Mouse (Mus musculus) cerebellum, adult 18-20 months (tissue): Measurements from ENCODE around the gene Mob3a.

Experiments used
- DNase-seq, 2 experiments: peaks; one replicate each; pipeline ENCODE4 v3.0.0; 2021

Mob3a gene

DNA sequence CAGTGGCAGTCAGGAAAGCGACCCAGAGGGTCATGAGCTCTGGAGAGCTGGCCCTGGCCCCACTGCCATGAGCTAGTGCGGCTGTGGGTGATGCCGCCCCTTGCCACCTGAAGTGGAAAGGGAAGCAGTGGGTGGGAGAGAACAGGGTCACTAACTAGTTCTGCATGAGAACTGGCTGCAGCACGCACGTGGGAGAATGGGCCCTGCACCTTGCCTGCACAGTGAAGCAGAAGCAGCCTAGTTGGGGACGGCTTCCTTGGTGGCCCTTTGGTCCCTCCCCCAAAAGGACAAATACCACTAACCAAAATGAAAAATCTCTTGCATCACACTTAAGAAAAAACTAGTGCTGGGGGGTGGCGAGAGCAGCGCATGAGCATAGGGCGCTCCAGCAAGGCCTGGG lies 3.2 kb downstream of the Mob3a start:
- no peak for DNase-seq

DNA sequence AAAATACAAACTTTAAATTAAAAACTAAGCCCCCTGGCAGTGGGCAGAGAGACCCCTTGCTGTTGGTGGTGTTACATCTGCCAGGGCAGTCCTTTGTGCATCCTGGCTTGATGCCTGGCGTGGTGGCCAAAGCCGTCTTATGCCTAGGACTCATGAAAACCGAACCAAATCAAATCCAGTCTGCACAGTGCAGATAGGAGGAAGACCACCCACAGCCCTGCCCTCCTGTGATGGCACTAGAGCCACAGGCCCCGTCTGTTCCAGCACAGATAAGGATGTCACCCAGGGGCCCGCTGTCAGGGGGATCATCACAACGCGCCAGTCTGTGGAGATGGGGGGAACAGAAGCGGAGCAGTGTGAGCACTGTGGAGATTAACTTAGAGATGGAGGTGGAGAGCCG lies 4.0 kb downstream of the Mob3a start:
- no peak for DNase-seq

DNA sequence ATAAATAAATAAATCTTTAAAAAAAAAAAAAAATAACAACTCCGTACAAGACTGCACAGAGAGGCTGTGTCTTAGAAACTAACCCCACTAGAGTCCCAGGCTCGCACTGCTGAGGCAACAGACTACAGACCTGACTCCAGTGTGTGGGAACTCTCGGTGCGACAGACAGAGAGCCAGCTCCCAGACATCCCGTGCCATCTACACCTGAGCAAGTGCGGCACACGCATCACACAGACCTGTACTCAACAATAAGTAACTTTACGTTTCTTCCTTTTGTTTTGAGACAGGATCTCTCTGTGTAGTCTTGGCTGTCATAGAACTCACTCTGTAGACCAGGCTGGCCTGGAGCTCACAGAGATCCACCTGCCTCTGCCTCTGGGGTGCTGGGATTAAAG lies 4.4 kb downstream of the Mob3a start:
- no peak for DNase-seq

DNA sequence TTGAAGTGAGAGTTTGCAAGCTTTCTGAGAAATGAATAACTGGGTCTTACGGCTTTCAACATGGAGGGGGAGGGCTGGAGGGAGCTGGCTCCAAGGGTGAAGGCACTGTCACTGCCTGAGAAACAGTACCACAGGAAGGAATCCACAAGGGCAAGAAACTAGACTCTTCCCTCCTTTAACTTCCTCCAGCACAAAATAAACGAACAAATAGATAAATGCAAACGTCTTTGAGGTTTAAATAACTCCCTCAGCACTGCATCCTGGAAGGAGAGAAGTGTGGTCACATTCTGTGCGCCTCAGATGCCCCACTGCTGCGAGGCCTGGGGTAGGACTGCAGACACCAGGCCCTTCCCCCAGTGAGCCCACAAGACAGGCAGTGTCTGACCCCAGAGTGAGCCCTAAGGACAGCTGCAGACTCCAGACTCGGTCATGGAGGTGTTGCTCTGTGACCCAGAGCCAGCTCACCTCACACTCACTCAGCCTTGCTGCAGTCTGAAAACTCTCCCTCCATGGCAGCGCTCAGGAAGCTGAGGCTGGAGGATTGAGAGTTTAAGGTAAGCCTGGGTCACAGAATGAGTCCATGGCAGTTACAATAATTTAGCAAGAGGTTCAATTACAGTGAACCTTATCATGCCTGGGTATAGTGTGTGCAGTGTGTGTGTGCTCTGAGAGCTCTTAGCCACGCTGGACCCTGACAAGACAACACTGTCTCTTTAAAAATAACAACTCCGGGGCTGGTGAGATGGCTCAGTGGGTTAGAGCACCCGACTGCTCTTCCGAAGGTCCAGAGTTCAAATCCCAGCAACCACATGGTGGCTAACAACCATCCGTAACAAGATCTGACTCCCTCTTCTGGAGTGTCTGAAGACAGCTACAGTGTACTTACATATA lies 5.0 kb downstream of the Mob3a start:
- DNase-seq, result no peak

DNA sequence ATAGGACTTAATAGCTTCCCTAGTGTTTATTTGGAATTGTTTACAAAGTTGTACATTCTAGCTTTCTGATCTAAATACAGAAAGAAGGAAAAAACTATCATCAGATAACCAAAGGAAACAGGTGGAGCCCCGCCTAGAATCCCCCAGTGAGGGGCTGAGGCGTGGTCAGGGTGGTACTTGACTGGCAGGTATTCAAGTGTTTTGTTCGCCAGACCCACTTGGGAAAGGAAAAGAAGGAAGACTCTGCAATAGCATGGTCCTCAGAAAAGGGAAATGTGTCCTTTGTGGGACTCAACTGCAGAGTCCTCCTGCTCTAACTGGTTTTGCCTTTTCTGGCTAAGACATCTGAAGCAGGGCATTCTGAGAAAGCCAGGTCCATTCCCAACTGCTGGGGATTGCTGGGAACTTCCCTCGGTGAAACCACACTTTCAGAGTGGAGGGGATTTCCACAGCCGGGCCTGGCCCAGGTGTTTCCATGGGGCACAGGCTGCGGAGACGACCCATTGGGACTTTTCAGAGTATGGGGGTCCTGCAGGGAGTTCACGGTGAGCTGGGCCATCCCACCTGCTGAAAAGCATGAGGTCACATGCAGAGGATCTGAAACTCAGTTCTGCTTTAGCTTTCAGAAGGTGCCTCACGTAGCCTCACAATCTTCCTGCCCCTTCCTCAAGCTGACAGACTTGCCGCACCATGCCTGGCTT lies 5.8 kb downstream of the Mob3a start:
- DNase-seq, result no peak

DNA sequence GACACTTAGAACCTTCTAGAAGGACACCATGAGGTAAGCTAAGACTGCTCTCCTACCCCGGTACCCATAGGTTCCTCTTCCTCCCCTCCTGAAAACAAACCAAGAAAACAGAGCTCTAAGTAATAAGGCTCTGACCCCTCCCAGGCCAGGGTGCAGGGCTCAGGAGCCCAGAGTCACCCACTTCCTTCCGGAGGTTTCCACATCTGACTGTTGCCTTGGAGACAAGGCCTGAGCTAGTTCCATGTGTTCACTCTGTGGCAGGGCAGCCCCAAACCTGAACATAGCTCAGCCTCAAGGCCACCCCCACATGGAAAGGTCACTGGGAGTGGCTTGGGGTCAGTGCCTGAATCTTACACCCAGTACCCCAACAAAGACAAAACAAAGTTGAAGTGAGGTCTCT lies 6.6 kb downstream of the Mob3a start:
- no peak for DNase-seq

DNA sequence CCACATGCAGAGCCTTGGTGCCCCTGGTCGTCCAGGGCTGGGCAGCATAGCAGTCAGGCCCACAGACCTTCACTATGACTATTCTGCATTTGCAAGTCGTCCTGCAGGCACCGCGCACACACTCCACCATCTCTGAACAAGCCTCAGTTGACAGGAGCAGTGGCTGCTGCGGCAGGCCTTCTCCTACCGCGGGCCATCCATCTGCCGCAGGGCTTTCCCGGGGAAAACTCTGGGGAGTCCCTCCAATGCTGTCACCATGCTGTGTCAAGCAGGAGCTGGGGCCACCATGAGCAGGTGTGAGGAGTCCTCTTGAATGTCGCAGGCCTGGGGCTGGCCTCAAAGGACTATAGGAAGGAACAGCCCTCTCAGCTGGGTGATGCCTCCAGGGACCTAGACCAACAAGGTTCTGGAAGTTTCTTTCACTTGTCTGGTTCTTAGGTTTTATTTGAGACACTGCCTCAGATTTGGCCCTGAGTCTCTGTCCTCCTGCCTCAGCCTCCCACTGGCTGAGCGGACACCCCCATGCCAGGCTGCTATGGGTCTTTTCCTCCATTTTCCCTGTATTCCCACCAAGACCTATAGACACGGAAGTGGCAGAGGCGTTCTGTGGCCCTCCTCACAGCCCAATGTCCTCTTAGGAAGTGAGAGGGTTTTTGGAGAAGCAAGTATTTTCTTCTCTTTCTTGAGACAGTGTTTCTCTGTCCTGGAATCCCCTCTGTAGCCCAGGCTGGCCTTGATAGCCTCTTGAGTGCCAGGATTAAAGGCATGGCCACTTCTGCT lies 7.4 kb downstream of the Mob3a start:
- no peak for DNase-seq

DNA sequence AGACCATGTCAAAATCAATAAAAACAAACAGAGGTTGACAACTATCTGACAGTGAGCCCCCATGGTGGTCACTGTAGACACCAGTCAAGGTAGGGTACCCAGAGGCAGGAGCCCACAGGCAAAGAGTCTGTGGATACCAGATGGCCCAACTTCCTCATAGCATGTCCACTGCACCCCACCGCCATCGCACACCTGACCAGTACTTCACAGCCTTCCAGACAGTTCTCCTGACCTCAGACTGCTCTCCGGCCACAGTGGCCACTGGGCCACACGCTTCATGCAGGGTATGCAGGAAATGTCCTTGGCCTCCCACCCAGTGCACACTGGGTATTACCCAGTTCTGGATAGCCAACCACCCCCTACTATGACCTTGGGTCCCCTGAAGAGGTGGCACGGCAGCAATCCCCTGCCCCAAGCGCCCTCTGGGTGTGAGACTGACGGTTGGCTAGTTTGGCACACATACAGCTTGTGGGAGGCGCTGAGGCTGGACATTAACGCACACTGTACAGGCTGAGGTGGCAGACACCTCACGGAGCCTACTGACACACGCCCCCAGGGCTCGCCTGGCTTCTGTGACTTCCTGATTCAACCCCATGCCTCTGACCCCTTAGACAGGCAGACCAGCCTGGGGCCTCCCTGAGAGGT lies 8.3 kb downstream of the Mob3a start:
- no peak for DNase-seq

DNA sequence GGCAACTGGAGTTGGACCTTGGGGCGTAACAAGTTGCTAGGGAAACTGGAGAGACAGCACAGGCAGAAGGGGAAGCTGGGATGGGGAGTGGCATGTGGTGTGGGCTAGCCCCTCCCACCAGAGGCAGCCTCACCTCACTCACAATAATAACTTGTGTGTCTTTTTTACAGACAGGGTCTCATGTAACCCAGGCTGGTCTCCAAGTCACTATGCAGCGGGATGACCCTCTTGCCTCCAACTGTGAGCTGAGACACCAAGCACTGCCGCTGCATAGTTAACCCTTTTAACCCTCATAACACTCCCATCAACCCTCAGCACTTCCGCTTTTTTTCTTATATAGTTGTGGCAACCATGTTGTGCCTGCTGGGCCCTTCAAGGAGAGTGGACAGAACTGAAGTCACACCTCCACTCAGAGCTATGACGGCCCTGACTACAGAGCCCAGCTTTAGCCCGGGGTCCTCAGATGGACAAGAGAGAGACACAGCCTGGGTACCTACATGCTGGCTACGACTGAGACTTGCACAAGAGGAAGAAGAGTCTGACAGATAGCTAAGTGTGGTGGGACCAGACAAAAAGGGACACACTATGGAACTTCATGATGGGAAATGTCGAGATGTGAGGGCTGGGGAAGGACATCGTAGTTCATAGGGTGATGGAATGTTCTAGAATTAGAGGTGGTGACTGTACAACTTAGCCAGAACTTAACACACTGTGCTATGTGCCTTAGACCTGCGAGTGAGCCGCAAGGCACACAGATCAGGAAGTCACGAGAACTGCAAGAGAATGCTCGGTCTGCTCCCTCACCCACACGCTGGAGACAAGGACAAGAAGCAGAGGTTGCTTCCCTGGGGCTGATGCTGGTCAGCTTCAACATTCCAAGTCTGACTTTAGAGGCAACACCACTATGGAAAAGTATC lies 9.3 kb downstream of the Mob3a start:
- no peak for DNase-seq

DNA sequence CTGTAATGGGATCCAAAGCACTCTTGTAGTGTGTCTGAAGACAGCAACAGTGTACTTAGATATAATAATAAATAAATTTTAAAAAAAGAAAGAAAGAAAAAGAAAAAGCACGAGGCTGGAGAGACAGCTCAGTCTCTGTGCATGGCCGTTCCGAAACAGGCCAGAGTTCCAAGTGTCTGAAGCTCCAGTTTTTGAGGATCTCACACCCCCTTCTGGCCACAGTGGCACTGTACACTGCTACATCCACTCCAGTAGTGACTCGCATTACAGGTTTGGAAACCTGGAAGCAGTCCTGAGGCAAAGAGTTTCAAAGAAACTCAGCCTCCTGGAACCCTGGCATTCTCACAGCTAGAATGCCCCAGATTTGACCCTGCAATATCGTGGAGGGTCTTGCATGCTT lies 13.9 kb downstream of the Mob3a start:
- DNase-seq, result peak; percentile 78 to 82

DNA sequence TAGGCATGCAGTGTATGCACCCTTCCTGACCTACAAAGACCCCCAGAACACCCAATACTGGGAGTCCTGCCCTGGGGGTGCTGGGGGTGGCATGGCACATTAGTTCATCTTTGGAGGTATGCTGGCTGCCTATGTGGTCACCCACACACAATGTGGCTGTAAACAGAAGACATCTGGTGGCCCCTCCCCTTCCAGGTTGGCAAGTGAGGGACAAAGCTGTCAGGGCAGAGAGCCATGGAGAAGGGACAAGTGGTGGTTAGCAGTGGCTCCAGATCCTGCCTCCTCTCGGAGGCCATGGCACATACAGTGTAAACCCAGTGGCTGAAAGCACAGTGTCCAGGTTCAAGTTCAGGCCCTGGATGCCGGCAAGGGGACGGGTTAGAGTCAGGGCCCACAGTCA lies 15.2 kb downstream of the Mob3a start:
- DNase-seq, result no peak

DNA sequence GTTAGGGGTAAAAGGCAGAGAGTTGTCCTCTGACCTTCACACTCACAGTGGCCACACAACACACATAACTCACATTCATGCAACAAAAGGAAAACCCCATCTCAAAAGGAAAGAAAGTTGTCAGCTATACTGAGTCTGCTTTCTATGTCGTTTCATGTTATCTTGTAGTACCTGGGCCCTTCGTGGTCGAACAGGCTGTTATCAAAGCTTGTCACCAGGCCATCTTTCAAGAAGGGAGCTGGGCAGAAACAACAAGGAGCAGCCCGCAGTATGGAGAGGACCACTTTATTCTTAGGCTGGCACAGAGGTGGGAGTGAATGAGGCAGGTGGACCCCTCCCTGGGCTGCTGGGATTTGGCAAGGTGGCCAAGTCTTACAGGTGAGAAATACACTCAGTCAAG lies 16.8 kb downstream of the Mob3a start:
- DNase-seq, result no peak

DNA sequence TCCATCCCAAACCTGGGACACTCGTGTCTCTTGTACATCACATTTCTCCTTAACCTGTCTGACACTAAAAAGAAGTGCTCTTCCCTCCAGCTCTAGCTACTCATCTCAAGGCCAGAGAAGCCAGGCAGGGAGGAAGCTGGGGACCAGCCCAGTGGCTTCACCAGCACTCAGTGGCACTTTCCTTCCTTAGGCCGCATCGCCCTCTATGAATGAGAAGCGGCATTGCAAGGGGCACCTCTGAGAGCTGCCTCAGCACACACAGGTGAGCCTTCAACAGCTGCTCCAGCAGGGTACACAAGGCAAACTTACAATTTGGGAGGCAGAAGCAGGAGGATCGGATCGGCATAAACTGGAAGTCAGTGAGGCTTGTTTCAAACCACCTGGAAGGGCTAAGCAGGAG lies 17.6 kb downstream of the Mob3a start:
- DNase-seq, result peak; percentile 64 to 69

DNA sequence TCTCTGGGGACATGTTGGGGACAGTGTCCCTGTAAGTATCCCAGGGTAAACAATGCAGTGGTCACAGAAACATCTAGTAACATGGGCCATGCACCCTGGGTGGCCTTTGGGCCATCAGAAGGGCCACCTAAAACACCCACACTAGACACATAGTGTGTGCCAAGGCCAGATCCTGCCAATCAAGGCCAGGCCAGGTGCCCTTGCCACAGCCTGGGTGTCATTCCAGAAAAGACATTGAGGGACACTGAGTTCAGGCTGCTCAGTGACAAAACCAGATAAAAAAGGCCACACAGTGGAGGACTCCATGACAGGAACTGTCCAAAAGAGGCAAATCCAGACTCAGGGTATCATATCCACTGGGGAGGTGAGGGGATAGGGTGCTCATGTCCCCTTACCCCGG lies 18.1 kb downstream of the Mob3a start:
- DNase-seq, result no peak

DNA sequence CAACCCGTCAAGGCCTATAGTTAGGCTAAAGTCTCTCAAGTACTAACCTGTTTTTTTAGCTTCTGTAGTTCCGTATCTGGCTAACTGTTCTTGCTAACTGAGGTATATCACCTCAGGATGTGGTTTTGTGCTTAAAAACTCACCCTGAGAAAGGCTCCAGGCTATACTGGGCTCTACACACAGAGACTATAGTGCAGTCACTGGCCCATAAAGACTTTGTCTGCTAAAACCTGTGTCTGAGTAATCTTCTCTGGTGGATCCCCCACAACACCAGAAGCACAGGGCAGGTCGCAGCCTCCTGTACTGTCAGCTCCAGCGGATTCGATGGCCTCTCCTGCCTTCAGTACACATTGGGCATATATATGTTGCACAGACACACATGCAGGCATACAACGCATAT lies 19.8 kb downstream of the Mob3a start:
- no peak for DNase-seq

DNA sequence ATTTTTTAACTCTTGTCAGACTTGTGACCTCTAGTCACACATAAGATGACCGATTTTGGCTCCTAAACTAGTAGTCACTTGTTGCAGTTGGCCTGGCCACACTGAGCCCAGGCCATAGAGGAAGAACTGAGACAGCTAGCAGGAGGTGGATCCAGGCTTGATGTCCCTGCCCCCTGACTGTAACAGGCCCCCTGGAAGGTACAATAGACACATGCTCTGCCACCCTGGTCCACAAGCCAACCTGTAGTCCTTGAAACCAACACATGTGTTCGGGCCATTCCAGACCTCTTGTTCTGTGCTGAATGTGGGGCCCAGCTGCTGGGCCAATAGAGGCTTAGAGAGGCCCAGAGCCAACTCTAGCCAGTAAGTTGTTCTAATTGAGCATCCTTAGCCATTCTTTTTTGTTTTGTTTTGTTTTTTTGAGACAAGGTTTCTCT lies 21.5 kb downstream of the Mob3a start:
- no peak for DNase-seq

DNA sequence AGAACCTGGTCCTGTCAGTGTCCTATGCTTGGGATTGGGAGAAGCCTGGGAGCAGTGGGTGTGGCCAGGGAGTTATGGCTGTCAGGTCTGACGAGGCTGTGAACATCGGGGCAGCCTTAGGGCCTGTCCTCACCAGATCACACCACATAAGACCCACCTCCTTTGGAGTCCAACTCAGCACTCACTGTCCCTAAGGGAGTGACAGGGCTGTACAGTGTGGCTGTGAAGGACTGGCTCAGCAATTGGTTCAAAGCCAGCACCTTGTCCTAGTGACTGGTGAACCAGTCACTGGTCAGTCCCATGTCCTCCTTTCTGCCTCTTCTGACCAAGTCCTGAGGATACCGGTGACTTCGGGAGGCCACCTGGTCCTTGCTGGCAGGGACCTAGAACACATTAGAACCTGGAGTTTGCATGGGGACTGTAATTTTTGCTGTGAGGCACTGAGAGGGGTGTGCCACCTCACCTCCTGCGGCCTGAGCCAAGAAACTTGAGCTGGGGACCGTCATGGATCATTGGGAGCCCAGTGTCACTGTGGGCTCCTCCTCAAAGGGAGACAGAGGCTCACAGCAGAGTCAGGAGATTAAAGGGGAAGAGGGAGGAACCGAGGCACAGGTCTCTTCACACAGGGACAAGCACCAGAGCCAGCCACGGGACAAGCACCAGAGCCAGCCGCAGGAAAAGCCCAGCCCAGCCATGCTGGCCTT lies 22.1 kb downstream of the Mob3a start:
- no peak for DNase-seq

DNA sequence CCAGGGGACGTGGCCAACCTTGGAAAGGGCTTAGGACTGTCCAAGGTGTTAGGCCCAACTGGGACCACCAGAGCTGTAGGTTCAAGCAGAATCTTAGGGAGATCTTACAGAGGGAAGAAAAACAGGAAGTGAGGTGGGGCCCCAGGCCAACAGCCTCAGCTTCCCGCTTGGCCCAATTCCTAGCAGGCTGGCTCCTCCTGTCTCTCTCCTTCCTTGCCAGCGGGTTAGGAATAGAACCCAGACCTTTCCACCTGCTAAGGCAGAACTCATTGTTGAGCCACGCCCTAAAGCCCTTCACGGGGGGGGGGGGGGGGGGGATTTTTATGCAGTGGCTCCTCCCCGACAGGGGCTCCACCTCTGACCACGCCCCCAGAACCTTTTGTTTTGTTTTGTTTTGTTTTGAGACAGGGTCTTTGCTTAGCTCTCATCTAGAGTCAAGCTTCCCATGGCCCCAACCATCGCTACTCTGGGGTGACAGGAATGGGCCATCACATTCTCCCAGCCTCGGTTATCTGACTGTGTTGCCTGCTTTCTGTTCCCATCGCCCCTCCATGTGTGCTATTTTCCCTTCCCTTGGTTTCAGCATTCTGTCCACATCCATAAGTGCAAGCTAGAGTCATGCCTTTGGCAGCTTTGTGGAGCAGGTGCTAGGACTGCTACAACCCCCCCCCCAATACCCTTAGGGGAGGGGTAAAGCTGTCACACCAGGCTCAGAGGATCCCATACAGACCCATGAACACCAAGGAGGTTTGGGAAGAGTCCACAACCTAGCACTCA lies 23.0 kb downstream of the Mob3a start:
- no peak for DNase-seq

DNA sequence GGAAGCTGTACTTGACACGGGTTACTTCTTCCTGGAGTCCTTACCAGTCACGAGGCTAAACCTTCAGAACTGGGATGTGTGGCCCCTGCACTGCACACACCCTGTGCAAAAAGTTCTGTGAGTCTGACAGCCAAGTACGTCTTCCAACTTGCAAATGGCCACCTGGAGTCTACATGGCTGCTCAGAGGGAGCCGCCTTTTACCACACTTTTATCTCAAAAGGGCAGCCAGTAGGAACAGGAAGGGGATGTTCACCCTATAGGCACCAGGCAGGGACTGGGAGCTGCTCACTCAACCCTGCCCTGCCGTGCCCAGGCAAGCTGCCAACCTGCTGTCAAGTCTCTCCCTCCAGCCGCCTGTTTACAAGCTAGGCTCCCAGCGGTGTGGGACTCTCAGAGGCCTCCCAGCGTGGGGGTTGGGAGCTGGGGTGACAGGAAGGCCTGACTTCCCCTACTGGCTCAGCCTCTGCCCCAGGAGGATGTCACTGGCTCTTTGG lies 23.8 kb downstream of the Mob3a start, which contains the start of gene Mknk2:
TSS of gene Mknk2 (minus strand) at position 171 of the 495 bp plus-strand sequence.
- peak; percentile 87 to 90 for DNase-seq
